Mouse (Mus musculus) left cerebral cortex, adult 2 months (tissue): ENCODE data around the gene Gfod2. TPM values are rescaled to one million over a fixed set of nuclear protein-coding genes. Genes with fewer than 3 reads are reported as not detected.
A peak's percentile ranks its signal among the peaks of the same experiment; 100 is the strongest.

ENCODE experiments used
- DNase-seq, 2 experiments: peaks; one replicate each; pipeline ENCODE4 v3.0.0; 2021 to 2022; ENCODE audit warnings: low spot score in 2 of 2, mixed read lengths in 1 of 2; ENCODE audit errors: extremely low spot score in 1 of 2
- H3K27ac ChIP-seq: fragments of 200-600 bp; 2 replicates; pipeline ENCODE4 v1.8.1; 2022
- H3K4me3 ChIP-seq: fragments of 200-600 bp; 2 replicates; pipeline ENCODE4 v1.8.1; 2022
- CTCF ChIP-seq: fragments of 200-600 bp; IDR thresholded peaks from 2 replicates; pipeline ENCODE4 v1.8.1; 2022; ENCODE audit warnings: antibody characterized with exemption, mild to moderate bottlenecking, moderate library complexity
- intact Hi-C: fragments of 180-260 bp; cut with DNase I; formaldehyde crosslinking; loops from one replicate; pipeline ENCODE4 v1.15.1; 2025
- total RNA-seq, 2 experiments: library from RNA; stranded (reverse); gene quantifications; 2 replicates each; pipeline ENCODE4 v1.2.3; 2021

Gene Gfod2
- total RNA-seq, 2 experiments from 2014 or later, result 21.0 to 26.0 TPM

DNA sequence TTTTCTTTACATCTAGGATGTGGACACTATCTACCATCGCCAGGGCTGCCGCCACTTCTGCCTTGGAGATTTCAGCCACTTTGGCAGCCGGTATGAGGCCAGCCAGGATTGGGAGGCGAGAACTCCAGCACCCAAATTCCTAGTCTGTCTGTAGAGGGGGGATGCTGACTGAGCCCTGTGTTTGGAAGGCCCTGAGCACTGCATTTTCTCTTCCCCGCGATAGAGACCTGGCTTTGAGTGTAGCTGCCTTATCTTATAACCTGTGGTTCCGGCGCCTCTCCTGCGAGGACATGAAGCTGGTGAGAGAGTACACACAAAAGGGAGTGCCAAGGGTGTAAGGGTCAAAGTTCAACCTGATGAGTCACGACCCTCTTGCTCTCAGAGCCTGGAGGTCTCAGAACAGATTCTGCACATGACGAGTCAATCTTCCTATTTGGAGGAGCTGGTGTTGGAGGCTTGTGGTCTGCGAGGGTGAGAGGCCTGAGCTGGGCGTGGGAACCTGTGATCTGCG lies 70.2 kb downstream of the Gfod2 start:
- no peak for DNase-seq
- intact Hi-C loops, result loop anchor here (5.0 kb wide), 1 partner anchor 121 kb away; the partner anchor contains the start of gene Atp6v0d1
- Histone ChIP-seq H3K27ac (no peak overlapping the region), H3K4me3 (no peak overlapping the region)
- no peak for TF ChIP-seq CTCF

DNA sequence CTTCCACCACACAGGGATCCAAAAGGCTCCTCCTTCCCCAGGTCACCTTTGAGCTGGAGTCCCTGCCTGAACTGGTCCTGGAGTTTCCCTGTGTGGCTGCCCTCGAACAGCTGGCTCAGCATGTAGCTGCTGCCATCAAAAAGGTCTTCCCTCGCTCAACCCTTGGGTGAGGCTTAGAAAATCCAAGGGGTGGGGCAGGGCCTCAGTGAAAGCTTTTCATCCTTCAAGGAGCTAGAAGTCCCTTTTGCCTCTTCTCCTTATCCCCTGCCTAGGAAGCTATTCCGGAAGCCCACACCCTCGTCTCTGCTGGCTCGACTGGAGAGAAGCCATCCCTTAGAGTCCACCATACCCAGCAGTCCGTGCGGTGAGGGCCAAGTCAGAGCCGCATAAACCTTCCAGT lies 71.0 kb downstream of the Gfod2 start:
- TF ChIP-seq CTCF, result no peak
- DNase-seq, result no peak
- no peak overlapping the region for H3K27ac ChIP-seq
- H3K4me3 ChIP-seq, result no peak overlapping the region
- intact Hi-C loops, result loop anchor here (5.0 kb wide), 1 partner anchor 120 kb away; the partner anchor contains the start of gene Atp6v0d1

DNA sequence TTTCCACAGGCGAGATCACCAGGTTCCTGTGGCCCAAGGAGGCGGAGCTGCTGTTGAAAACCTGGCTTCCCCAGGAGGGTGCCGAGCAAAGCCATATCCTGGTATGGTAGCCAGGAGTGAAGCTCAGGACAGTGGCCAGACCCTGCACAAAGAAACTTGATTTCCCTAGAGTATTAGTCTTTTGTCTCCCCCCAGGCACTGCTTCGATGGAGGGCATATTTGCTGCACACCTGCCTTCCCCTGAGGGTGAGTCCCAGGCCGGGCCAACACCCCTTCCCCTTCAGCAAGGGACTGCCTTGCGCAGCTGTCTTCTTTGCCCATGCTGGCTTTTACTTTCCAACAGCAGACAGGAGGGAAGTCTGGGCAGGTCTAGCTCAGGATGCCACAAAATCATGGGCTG lies 71.9 kb downstream of the Gfod2 start:
- H3K4me3 ChIP-seq, result no peak overlapping the region
- no peak overlapping the region for H3K27ac ChIP-seq
- intact Hi-C loops, result loop anchor here (5.0 kb wide), 1 partner anchor 119 kb away; the partner anchor contains the start of gene Atp6v0d1
- DNase-seq, result no peak
- no peak for TF ChIP-seq CTCF

DNA sequence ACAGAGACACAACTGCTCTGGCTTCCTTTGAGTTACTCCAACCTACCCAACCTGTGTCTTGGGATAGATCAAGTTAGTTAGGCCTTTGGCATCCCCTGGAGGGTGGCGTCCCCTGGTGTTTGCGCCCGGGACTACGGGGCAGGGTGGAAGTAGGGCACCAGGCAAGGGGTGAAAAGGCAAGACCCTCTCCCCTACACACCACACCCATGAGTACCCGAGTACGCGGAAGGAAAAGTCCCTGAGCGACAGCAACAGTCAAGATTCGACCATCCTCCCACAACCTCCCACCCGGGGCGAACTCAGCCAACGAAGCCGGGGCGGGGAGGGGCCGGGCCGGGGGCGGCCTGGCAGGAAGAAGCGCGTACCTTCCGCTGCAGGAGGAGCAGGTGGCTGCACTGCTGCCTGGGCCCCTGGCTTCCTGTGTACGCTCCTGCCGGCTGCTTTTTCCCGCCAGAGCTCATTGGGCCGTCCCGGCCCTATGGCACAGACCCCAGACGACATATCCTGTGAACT lies 72.6 kb downstream of the Gfod2 start, which contains the start of gene Carmil2:
Gene Carmil2, plus strand, starts transcription at position 479 of the 513 bp plus-strand sequence.
- H3K27ac ChIP-seq, result no peak within 1 kb of the TSS
- intact Hi-C loops, result loop anchor here (5.0 kb wide), 1 partner anchor 119 kb away; the partner anchor contains the start of gene Atp6v0d1
- DNase-seq, result no peak
- peak; percentile 69 for TF ChIP-seq CTCF
- H3K4me3 ChIP-seq, result no peak within 1 kb of the TSS

DNA sequence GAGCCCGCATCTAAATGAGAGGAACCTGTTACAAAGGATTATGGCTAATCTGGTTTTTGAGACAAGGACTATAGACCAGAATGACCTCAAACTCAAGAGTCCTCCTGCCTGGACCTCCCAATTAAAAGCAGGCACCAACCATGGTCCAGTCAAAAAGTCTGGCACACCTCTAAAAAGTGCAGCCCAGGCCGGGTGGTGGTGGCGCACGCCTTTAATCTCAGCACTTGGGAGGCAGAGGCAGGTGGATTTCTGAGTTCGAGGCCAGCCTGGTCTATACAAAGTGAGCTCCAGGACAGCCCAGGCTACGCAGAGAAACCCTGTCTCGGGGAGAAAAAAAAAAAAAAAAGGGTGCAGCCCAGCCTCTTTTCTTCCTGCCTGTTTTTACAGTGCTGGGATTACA lies 73.1 kb downstream of the Gfod2 start:
- no peak overlapping the region for H3K27ac ChIP-seq
- no peak for DNase-seq
- no peak for TF ChIP-seq CTCF
- no peak overlapping the region for H3K4me3 ChIP-seq
- intact Hi-C loops, result loop anchor here (5.0 kb wide), 1 partner anchor 118 kb away; the partner anchor contains the start of gene Atp6v0d1

DNA sequence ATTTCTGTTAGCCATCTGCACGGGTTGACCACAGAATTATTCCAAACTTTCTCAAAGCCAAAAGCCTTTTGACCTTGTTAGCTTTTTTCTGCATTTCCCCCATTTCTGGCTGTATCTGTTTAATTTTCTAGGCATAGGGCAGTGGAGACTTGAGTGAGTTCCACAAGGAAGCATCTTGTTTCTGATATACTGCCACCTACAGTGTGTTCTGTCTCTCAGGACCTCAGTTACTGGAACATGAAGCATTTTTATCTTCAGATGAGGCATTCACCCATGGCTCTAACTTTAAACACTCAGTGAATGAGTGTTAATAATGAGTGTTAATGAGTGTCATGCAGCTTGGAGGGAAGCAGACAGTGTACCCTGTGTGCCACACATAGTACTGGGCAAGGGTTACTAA lies 80.6 kb downstream of the Gfod2 start:
- Histone ChIP-seq H3K4me3 (no peak overlapping the region), H3K27ac (no peak overlapping the region)
- intact Hi-C loops, result no loop called here
- no peak for DNase-seq
- TF ChIP-seq CTCF, result peak; percentile 38

Other genes starting within 250 kb of the Gfod2 start
- gene Hsd11b2, start 239.9 kb downstream of the Gfod2 start, total RNA-seq, result not detected
- gene Atp6v0d1, start 192.6 kb downstream of the Gfod2 start, total RNA-seq, result 100 to 1,000 TPM; 288 to 319 TPM
- gene Ripor1, start 153.4 kb downstream of the Gfod2 start, total RNA-seq, result 10 to 100 TPM; 81.0 to 91.4 TPM
- 10 to 100 TPM; 67.4 to 70.2 TPM for gene Ctcf, start 122.1 kb downstream of the Gfod2 start, total RNA-seq
- not detected for gene Agrp, start 121.3 kb downstream of the Gfod2 start, total RNA-seq
- gene Carmil2, start 72.4 kb downstream of the Gfod2 start, total RNA-seq, result 10 to 100 TPM; 60.4 to 65.0 TPM
- gene Acd, start 57.6 kb downstream of the Gfod2 start, total RNA-seq, result 10 to 100 TPM; 51.7 to 56.6 TPM
- gene Pard6a, start 57.5 kb downstream of the Gfod2 start, total RNA-seq, result 10 to 100 TPM; 43.0 to 47.2 TPM
- under 1 TPM in 1 of 2 experiments, not detected in 1; 0.29 TPM for gene 4933405L10Rik, start 51.0 kb downstream of the Gfod2 start, total RNA-seq
- 10 to 100 TPM in 1 of 2 experiments, 1 to 10 TPM in 1; 9.6 to 10.6 TPM for gene Enkd1, start 50.5 kb downstream of the Gfod2 start, total RNA-seq
- gene Ranbp10, start 68.7 kb upstream of the Gfod2 start, total RNA-seq, result 10 to 100 TPM; 23.7 to 25.2 TPM
- under 1 TPM in 1 of 2 experiments, not detected in 1; 0.44 TPM for gene Tsnaxip1, start 69.1 kb upstream of the Gfod2 start, total RNA-seq
- 10 to 100 TPM; 16.8 to 17.6 TPM for gene Cenpt, start 94.6 kb upstream of the Gfod2 start, total RNA-seq
- 10 to 100 TPM; 38.1 to 41.0 TPM for gene Thap11, start 96.5 kb upstream of the Gfod2 start, total RNA-seq
- gene Nutf2, start 101.9 kb upstream of the Gfod2 start, total RNA-seq, result 10 to 100 TPM; 29.4 to 32.8 TPM
- gene Edc4, start 122.2 kb upstream of the Gfod2 start, total RNA-seq, result 10 to 100 TPM; 64.4 to 68.5 TPM
- gene Nrn1l, start 134.9 kb upstream of the Gfod2 start, total RNA-seq, result 1 to 10 TPM; 3.5 to 3.7 TPM
- gene Pskh1, start 141.8 kb upstream of the Gfod2 start, total RNA-seq, result 1 to 10 TPM; 6.6 to 8.7 TPM
- 1 to 10 TPM; 1.5 to 2.6 TPM for gene Ctrl, start 175.2 kb upstream of the Gfod2 start, total RNA-seq
- 10 to 100 TPM; 90.3 to 91.9 TPM for gene Psmb10, start 179.8 kb upstream of the Gfod2 start, total RNA-seq
- 10 to 100 TPM; 25.3 to 25.8 TPM for gene Lcat, start 184.7 kb upstream of the Gfod2 start, total RNA-seq
- 10 to 100 TPM; 18.2 to 19.8 TPM for gene Slc12a4, start 207.4 kb upstream of the Gfod2 start, total RNA-seq
- not detected for gene Dpep3, start 220.8 kb upstream of the Gfod2 start, total RNA-seq
- 10 to 100 TPM; 19.7 to 21.9 TPM for gene Dus2, start 232.7 kb upstream of the Gfod2 start, total RNA-seq
- gene Dpep2nb, start 247.3 kb upstream of the Gfod2 start, total RNA-seq, result not detected